Mouse (Mus musculus) cerebellum, postnatal 10 days (tissue): Measurements from ENCODE around the gene Mex3b.

Source experiments
- DNase-seq, 2 experiments: peaks; one replicate each; pipeline ENCODE4 v3.0.0; 2021; ENCODE audit warnings: mixed read lengths in 2 of 2

The Mex3b gene

DNA sequence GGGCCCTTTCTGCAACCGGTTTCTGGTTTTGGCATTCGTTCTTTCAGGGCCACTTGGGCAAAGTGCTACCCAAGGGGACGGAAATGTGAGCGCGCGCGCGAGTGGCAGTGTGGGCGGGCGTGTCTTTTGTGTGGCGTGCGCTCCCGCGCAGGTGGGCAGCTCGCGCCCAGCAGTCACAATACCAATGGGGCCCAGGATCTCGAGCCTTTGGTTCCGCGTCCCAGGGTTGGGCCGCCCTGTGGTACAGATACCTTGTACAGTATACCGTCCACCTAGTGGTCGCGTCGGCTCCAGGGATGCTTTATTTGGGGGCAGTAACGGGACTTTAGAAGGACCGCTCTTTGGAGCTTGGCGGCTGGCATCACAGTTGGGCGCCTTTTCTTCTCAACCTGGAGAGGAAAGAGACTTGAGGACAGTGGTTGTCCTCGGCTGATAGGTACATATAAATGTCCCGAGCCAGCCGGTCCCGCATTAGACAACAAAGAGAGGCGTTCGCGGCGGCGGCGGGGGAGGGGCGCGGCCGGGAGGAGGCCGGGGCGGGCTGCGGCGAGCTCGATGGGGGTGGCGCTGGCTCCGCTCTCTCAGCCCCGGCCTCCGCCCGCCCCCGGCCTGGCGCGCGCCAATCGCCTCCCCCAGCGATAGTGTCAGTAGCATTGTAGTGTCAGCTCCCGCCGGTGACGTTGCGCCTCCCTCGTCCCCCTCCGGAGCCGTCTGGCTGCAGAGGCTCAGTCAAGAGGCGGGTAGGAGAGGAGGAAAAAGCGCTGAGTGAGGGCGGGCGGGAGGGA lies 455 bp upstream of the Mex3b start:
- DNase-seq, result peak; percentile 98 to 99

DNA sequence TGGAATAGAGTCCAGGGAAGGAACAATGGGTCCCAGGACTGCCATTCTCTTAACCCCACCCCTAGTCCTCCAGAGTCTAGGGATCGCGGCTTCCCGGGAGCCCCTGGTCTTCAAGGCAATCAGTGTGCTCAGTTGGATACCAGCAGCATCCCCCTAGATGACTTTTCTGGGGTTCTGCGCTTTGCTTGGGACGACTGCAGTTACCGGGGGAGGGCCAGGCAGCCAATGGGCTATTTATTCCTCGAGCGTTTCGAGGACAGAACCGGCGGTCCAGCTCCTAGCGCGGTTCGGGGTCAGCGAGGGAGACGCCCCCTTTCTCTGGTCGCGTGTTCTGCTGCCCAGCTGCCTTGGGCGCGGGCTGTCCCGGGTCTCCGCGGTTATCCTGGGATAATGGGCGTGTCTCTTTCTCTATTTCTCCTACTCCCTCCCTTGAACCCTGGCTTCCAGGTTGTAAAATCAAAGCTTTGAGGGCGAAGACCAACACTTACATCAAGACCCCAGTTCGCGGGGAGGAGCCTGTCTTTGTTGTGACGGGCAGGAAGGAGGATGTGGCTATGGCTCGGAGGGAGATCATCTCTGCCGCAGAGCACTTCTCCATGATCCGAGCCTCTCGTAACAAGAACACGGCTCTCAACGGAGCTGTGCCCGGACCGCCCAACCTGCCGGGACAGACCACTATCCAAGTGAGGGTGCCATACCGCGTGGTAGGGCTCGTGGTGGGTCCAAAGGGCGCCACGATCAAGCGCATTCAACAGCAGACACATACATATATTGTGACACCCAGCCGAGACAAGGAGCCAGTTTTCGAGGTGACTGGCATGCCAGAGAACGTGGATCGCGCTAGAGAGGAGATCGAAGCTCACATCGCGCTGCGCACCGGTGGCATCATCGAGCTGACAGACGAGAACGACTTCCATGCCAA lies 1.4 kb downstream of the Mex3b start:
- peak; percentile 73 to 75 for DNase-seq

DNA sequence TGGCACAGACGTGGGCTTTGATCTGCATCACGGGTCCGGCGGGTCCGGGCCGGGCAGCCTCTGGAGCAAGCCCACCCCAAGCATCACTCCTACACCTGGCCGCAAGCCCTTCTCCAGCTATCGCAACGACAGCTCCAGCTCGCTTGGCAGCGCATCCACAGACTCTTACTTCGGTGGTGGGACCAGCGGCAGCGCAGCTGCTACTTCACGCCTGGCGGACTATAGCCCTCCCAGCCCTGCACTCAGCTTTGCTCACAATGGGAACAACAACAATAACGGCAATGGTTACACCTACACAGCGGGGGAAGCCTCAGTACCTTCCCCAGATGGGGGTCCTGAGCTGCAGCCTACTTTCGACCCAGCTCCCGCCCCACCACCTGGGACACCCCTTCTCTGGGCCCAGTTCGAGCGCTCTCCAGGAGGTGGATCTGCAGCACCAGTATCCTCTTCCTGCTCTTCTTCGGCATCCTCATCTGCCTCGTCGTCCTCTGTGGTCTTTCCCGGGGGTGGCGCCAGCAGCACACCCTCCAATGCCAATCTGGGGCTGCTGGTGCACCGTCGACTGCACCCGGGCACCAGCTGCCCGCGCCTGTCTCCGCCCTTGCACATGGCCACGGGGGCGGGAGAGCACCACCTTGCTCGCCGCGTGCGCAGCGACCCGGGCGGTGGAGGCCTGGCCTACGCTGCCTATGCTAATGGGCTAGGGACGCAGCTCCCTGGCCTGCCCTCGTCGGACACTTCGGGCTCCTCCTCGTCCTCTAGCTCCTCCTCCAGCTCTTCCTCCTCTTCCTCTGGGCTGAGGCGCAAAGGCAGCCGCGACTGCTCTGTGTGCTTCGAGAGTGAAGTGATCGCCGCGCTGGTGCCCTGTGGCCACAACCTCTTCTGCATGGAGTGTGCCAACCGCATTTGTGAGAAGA lies 2.4 kb downstream of the Mex3b start:
- peak; percentile 75 to 76 for DNase-seq

GRCm38 (mm10) chr7:82870148-82870513 lies 3.0 kb downstream of the Mex3b start:
- no peak for DNase-seq

DNA sequence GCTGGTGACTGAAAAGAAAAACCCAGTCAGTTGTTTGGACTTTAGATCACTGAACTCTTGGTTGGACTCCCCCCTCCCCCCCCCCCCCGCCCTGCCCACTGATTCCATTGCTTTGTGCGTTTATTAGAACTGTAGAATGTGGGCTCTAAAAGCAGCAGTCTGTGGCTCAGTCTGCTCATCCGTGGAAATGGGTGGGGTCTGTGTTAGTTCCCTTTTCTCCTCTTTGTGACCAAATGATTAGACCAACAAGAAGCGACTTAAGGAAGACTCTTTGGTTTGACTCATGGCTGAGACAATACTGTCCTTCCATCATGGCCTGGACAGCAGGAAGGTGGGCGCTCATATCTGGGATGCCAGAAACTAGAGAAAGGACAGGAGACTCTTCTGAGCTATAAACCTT lies 9.4 kb downstream of the Mex3b start:
- no peak for DNase-seq

DNA sequence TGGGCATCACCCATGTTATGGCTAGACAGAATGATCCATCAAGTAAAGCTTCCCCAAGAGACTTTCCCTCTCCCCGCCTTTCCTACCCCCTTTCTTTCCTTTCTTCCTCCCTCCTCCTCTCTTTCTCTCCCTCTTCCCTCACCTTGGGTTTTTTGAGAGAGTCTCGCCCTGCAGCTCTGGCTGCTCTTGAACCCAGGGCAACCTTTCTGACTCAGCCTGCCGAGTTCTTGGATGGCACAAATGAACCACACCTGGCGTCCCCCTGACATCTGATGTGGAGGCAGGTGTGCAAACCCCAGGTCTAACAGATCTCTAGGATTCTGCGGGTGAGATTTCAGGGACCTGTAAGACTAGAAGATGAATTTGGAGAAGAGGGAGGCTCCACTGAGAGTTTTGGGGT lies 12.9 kb downstream of the Mex3b start:
- DNase-seq, result no peak

DNA sequence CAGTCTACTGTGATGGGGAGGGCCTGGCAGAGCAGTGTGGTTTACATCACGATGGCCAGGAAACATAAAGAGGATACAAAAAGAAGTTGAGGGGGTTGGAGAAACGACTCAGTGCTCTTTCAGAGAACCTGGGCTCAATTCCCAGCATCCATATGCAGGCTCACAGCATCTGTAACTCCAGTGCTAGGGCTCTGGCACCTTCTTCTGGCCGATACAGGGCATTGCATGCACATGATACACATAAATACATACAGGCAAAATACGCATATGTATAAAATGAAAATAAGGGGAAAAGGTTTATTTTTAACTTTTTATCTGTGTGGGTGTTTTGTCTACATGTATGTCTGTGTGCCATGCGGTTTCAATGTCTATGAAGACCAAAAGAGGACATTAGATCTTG lies 13.6 kb downstream of the Mex3b start:
- no peak for DNase-seq

- no peak for DNase-seq
Observed at GRCm38 (mm10) chr7:82890317-82890850, 23.3 kb downstream of the Mex3b start.

- no peak for DNase-seq
Observed at GRCm38 (mm10) chr7:82890875-82891515, 23.9 kb downstream of the Mex3b start.

- DNase-seq, result no peak
Observed at GRCm38 (mm10) chr7:82894366-82894765, 27.2 kb downstream of the Mex3b start.

DNA sequence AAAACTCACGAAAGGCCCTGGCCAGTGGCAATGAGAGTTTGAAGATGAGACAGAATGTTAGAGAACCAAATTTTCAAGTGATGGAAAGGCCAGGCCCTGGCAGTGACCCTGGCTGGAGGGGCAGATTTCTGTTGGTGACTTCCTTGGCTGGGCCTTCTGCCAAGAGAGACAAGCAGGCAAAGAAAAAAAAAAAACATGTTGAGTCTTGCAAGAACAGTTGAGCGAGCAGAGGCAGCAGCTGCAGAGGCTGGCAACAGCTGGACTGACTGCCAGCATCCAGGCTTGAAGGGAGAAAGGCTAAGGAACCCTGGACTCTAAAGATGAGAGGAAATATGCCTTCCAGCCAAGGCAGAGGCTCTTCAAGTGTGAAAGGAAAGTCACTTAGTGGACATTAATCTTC lies 28.5 kb downstream of the Mex3b start:
- DNase-seq, result no peak

GRCm38 (mm10) chr7:82896750-82897149 lies 29.6 kb downstream of the Mex3b start:
- DNase-seq, result peak in 1 of 2 experiments; percentile 30

GRCm38 (mm10) chr7:82899459-82900297 lies 32.5 kb downstream of the Mex3b start:
- DNase-seq, result no peak

DNA sequence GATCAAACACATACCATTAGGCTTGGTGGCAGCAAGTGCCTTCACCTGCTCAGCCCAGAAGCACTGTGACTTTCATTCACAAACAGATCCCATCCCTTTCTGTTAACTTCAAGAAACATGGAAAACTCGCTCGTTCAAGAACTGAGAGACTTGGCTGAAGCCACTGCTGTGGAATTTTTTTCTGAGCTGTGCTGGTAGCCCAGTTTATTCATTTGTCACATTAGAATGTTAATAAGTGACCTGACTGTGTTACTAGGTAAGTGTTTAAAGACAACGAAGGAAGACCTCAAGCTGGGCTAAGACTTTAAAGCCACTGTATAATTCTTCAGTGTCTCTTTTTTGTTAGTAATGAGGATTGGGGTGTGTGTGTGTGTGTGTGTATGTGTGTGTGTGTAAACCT lies 35.9 kb downstream of the Mex3b start:
- DNase-seq, result no peak

GRCm38 (mm10) chr7:82905527-82905926 lies 38.4 kb downstream of the Mex3b start:
- DNase-seq, result peak; percentile 31 to 36

GRCm38 (mm10) chr7:82907081-82907480 lies 39.9 kb downstream of the Mex3b start:
- DNase-seq, result no peak

DNA sequence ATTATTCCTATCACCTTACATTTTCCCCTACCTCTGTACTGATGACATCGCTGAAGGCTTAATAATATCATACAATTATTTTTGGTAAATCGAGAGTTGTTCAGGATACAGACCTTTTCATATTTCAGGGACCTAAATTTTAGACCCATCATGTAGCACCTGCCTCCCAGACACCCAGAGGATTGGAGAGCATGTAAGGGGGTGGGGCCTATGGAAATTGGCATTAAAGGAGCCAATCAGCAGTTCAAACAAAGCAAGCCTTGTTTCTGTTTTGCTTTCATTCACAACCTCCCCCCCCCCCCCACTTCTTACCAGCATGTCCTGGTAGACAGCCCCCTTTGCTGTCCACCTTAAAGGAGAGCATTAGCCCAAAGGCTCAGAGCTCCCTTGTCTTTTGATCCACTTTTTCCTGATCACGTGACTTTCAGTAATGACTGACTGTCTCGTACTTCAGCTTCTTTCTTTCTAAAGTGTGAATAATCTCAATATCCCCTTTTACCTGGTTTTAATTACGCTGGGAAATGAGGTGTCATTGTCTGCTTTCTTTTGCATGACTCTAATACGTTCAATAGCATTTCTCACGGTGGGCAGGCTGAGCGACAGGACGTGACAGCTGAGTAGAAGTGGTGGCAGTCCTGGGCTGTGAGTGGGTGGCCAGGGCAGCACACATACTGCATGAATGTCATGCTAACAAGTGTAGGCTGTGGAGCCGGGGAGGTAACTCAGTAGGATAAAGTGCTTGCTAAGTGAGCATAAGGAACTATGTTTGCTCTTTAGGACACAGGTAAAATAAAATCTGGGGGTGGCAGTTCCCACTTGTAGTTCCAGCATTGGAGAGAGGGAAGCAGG lies 43.6 kb downstream of the Mex3b start:
- DNase-seq, result no peak

DNA sequence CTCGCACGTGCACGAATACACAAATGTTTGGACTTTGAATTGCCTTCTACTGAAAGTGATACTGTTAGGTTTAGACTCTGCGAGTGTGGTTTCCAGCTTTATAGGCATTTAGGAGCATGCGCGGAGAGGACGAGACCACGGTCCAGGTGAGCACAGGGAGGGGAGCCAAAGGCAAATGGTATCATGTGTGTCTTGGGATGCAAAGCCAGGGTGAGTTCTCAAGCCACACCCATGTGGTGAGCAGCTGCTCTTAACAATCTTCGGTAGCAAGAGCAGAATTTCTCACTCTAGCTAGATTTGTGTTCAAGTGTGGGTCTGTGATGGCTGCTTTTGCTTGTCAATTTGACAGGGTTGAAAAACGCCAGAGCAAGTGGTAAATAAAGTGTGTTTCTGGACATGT lies 44.4 kb downstream of the Mex3b start:
- DNase-seq, result no peak

DNA sequence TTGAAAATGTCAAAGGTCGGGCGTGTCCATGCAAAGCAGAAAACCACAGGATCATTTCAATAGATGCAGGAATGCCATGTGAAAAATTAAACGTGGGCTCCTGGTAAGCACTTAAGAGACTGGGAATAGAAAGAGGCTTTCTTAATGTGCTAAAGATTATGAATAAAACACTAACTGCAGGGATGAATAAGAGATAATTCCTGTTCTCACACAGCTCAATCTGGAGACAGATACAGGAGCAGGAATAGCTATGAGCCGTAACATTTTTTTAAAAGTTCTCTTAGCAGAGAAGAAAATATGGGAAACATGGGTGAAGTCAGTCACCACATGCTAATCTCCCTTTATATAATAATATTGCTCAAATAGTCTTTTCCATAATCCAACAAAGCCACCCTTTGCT lies 47.2 kb downstream of the Mex3b start:
- DNase-seq, result no peak
